Mouse (Mus musculus) cerebellum, adult (tissue): ENCODE measurements around the gene Hip1r.
"Not testable (repeated sequence)": the region's sequence is repeated elsewhere in the genome, so short reads cannot be mapped to it uniquely, and the experiment has no call there.

Experiments
- ATAC-seq: cut with Nextera tagmentation; 2 replicates; pipeline ENCODE4 v1.9.2; 2017; ENCODE audit warnings: mild to moderate bottlenecking, moderate library complexity, mixed read lengths; ENCODE audit not compliant: insufficient number of reproducible peaks, low FRiP score, low TSS enrichment

Hip1r gene

DNA sequence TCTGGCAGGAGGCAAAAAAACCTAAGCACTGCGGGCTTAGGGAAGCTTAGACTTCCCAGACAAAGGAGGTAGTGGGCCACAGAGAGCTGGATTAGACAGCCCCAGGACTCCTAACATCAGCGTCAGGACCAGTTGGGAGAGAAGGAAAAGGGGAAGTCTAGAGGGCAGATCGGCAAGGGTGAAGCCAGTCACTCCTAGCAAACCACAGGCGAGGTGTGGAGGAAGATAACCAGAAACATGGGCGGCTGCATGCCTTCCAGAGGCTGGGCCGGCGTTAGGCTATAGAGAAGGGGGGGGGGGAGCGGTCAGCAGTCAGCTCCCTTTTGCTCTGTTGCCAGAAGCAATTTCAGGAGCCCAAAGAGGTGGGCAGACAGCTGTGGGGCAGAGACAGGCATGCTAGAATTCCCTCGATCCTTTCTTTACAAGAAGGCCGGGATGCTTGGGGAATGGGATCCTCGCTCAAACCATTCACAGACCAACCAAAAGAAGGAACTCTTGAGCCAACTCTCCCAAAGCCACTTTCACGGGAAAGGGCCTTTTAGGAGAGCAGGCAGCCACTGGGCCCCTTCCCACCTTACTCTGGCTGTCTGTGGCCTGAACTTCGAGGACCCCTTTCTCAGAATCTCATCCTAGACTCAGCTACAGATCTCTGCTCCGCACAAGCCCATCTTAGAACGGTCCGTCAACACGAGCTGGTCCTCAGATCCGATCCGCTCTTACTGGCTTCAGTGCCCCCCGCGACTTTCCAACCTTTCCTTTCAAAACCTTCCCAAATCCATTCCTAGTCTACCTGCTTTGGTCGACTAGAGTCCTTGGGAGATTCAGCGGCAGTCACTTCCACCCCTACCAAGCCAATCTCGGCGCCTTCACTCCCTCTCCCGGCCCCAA is 57.9 kb downstream of the Hip1r start:
- ATAC-seq, result peak; percentile 5; the same call in 1 of the 2 replicates

DNA sequence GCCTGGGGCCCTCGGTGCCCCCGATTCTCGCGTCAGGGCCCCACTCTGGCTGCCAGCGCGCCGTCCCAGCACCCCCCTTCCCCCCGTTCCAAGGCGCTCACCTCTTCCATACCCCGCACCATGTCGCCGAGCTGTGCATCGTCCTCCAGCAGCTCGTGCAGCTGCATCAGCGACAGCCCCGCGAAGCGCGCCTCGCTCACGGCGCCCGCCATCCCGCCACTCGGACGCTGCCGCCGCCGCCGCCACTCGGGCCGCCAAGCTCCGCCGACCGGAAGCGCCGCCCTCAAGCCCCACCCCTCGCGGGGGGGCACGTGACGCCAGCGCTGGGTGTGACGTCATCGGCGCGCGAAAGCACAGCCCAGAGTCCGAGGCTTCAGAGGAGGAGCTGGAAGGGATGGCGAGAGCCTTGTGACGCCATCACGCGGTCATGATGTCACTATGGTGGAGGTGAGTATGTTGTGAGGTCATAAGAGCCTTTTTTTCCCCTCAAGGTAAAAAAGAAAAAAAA is 58.6 kb downstream of the Hip1r start, which contains the start of gene Vps37b:
TSS of gene Vps37b (minus strand) at position 270 of the 508 bp plus-strand sequence.
- peak; percentile 69; the same call in 1 of the 2 replicates for ATAC-seq

DNA sequence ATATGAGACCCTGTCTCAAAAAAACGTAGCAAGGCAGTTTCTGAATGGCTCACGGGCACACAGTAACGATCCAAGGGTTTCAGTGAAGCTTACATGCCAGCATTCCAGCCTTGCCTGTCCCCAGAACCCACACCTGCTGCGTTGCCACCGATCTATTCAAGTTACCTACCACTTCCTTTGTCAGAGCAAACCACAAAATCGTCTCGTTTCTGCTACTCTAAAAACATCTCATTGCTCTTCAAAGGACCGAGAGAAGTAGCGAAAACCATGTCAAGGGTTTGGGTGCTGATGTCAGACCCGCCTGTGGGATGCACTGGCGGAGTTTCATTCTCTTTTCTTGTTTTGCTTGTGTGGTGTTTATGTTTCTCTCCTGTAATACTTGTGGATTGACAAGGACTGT is 61.0 kb downstream of the Hip1r start:
- ATAC-seq, result no peak

DNA sequence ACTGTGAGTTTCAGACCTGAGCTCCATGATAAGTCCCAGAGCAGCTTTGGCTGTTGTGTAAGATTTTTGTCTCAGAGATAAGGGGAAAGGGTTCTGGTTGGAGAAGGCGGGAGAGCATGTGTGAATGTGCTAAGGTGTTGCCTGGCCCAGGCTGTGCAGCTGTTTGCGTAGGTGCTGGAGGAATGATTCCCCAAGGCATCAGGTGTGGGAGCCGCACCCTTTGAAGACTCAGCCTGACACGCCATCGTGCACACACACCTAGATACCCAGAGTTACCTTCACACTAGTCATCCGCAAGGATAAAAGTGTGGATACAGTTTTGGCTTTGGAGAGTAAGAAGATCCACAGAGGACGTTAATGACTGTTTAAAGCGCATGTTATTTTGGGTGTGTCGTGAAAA is 62.0 kb downstream of the Hip1r start:
- no peak for ATAC-seq

DNA sequence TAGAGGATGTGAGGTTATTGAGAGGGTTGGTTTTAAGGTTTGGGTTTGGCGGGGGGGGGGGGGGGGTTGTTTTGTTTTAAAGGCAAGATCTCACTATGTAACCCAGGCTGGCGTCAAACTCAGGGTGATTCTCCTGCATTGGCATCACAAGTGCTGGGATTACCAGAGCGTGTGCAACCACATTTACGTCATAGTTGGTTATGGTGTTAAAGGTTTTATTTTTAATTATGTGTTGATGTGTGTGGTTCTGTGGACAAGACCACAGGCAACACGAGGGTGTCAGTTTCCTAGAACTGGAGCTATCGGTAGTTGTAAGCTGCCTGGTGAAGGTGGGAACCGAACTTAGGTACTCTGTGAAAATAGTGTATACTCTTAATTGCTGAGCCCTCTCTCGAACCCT is 62.4 kb downstream of the Hip1r start:
- ATAC-seq, result no peak

DNA sequence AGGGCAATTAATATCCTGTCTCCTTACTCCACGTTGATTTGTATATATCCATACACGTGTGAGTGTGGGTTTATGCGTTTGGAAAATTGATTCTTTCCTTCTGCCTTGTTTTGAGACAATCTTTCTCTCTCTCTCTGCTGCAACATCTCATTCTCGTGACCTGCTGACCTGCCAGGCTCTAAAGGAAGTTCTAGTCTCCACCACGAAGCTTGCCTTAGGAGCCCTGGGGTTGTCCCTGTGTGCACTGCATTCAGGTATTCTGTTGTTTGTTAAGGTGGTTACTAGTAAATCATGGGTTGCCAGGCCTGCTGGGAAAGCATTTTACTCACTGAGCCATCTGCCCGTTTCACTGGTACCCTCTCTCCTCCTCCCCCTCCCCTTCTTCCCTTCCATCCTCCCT is 62.9 kb downstream of the Hip1r start:
- ATAC-seq, result no peak

DNA sequence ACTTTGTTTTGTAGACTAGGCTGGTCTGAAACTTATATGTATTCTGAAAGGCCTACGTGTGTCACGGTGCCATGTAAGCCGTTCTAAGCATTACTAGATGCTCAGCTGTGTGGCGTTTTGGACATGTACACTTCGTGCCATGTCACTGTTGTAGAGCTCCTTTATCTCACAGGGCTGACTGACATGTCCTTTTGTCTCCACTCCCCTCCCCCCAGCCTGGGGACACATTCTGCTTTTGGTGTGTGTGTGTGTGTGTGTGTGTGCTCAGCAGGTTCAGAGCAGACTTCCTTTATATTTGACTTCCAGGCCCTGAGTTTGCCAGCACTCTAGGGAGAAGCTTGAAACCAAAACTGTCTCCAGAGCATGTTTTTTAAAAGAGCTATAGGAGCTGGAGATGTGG is 63.4 kb downstream of the Hip1r start:
- no peak for ATAC-seq

DNA sequence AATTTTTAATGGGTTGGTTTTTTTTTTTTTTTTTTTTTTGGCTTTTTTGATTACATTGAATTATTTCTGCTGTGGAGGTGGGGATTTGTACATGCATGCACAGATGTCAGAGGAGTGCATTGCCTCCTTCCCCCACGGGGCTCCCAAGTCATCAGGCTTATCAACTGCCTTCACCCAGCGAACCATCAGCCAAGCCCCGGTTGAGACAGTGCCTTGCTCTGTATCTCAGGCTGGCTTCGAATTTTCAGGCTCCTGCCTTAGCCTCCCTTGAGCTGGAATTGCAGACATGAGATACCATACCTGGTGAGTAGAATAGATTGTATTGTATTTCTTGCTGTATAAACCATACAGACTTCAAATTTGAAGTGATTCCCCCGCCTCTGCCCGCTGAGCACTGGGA is 66.2 kb downstream of the Hip1r start:
- no peak for ATAC-seq

DNA sequence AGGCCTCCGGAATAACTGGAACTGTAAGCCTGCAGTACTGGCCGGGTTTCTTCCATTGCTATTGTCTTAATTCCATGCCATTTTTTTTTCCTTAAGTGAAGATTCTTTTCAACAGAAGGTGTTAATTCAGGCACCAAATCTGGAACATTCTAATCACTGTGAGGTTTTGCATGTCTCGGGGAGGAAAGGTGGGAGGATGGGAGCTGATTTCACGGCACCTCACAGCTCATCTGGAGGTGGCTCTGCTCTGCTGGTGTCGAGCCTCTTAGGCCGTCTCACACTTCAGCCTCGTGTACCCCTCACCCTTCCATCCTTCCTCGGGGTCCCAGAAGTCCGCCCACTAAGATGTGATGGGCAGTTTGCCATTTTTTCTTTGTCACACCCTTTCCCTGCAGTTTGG is 67.7 kb downstream of the Hip1r start:
- no peak for ATAC-seq

DNA sequence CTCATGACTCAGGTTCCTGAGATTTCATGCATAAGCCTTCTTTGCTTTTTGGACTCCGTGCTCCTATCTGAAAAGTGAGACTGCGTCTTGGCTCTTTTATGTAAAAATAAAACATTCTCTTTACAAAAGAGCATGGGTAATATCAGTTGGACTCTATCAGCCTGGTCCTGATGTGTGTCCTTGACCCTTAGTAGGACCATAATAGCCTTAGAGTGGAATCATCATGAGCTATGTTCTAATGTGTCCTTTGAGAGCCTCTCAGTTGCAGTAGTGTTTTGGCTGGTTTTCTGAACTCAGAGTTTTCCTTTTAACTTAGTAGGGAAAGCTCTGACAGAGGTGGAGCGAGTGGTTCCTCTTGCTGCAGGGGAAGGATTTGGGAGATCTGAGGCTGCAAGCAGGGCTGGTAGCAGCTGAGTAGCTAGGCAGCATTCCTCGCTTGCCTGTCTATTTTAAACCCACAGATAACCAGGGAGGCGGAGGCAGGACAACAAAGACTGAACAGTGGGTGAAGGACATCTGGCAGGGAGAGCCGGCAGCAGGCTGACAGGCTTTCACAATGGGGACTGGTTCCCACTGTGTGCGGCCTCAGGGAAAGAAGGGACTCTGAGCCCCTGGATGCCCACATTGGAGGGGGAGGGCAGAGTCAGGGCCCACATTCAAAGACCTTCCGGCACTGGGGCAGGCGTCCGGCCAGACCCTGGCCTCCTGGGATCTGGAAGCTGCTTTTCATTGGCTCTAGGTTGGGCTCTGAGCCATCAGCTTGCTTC is 70.0 kb downstream of the Hip1r start:
- ATAC-seq, result no peak

DNA sequence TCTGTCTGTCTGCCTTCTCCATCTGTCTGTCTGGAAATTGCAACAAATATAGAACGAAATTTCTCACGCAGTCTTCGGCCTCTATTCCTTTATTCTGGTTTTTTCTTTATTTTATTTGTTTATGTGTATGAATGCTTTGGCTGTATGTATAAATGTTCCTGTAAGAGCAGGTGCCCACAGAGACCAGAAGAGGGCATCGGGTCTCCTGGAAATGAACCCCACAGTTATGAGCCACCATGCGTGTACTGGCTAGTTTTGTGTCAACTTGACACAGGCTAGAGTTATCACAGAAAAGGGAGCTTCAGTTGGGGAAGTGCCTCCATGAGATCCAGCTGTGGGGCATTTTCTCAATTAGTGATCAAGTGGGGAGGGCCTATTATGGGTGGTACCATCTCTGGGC is 70.6 kb downstream of the Hip1r start:
- no peak for ATAC-seq

DNA sequence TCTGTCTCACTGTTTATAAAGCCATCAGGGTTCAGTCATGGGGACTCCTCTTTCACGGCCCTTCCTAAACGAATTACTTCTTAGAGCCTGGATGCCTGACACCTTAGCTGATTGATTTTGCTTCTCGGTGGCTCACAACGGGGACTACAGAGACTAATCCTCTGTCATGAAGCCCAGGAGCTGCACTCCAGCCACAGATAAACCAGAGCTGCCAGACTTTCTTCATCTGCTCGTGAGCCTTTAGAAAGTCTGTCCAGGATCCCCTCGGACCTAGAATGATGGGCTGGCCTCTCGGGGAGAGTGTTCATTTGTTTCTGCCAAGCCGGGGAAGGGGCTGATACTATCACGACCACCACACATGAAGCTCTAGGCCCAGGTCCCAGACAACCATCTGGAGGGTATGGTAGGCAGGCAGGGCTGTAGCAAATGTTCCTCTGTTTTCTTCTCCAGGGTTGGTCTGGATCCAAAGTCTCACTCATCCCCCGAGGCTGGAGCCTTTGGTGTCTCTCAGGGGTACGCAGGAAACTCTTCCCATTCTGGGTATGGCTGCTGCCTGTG is 72.1 kb downstream of the Hip1r start:
- ATAC-seq, result no peak

DNA sequence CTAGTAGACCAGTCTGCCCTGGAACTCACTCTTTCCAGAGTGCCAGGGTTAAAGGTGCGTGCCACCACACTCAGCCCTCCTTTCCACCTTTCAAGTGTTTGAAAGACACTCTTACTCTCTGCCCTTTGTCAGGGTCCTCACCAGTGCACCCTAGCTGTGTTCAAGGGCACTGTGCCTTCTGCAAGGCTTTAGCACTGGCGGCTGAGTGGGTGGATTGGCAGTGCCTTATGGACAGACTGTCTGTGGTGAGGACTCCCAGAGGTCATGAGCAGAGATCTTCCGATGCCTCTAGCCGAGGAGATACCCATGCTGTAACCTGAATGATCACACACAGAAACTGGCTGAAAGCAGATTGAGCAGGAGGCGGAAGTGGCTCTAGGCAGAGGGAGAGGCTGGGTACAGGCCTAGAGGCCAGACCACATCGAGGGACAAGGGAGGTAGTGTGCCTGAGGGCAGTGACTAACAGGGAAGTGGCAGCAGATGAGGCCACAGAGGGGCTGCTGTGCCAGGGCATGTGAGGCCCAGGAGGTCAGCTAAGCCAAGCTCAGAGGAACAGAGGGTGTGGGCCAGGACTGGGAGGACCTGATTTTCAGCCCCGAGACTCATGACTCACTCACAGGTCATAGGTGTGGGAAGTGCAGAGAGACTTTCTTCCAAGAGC is 73.4 kb downstream of the Hip1r start:
- no peak for ATAC-seq

DNA sequence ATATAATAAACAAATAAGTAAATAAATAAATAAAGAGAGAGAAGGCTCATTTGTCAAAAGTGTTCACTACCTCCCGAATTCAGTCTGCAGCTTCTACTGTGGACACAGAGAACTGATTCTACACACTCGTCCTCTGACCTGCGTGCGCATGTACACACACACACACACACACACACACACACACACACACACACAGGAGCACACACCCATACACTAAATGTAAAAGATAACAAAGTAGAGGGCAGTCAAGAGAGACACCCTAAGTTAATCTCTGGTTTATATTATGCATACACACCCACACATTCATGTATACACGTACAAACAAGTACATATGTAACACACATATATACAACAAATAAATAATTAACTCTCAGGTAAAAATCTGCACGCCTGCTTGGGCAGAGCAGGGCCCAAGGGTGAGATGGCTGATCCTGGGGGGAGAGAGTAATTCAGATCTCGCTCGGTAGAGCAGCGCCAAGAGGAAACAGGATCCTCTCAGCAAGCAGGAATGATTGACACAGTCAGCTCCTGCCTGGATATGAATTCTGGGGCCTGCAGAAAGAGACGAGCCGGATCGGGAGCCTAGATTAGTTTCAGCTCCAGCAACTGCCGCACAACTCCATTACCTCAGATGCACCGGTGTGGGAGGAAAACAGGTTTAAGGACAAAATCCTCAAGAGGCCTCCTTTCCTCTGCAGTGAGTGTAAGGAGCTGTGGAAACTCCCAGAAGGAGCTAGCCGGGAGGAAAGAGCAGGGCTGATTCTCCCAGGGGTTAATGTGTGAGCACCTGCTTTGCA is 76.0 kb downstream of the Hip1r start:
- no peak for ATAC-seq

DNA sequence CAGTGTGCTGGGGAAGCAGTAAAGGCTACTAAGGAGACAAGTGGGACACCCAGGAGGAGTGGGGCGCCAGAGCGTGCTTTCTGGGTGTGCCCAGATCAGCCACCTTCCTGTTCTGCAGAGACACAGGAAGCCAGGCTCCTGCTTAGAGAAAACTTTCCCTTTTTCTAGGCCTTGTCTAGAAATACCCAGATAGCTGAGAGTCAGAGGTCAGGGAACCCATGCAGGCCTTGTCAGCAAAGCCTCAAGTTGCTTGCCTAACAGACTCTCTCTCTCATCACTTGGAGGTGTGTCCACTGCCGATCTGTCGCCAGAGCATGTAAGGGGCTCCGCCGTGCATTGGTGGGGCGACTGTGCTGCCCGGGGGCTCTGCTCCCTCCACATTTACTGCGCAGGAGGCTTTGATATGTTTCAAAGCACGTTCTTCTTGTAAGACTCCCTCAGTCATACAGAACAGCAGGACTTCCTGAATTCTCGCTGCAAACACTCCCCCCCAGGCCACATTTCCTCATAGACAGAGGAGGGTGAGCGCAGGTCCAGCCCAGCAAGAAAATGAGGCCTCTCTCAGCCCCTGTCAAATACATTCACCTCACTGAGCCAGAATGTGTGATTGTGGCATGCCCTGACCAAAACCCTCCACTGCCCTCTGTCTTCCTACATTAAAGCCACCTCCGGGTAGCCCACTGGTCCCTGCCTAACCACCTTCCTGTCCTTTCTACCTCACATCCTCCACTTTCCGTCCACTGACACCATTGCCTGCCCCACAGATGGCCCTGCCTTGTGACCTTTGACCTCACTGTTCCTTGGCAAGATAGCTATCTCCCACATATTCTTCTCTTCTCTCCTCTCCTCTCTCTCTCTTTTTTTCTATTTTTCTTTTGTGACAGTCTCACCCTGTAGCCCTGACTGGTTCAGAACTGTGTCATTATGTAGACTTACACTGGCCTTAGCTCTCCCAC is 76.9 kb downstream of the Hip1r start:
- no peak for ATAC-seq

DNA sequence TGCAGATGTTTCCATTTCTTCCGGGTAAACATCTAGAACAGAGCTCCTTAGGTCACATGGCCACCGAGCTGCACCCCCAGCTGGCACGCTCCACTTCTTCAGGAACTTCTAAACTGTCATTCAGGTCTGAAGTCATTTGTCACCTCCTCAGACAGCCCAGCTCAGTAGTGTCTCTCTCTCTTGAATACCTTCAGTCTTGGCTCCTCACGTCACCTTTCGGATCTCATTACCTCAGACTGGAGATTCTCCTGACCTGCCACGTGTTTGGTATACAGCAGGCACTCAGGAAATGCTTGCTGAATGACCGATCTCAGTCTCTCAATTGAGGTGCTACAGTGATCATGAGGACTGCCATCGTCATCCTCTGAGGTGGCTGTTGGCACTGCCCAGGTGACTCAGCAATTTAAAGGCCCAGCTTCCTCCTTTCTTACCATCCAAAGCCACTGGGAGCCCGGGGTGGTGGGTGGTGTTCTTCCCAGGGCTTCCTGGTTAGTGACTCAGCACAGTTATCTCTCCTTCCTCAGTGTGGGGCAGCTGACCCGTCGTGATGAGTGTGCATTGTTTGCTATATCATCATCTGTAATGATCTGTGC is 78.6 kb downstream of the Hip1r start:
- ATAC-seq, result no peak

DNA sequence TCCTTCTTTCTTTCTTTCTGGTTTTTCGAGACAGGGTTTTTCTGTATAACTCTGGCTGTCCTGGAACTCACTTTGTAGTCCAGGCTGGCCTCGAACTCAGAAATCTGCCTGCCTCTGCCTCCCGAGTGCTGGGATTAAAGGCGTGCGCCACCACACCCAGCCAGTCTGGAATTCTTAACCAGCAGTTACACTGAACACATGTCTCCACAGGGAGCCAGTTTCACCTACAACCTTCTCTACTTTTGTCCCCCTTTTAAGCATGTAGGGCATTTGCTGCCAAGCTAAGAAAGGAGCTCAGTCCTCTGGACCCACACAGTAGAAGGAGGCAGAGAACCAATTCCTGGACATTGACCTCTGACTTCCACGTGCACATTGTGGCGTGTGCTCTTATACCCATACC is 79.2 kb downstream of the Hip1r start:
- not testable (repeated sequence) for ATAC-seq
